Mouse (Mus musculus) megakaryocyte progenitor cell, adult 5-6 weeks (primary cell): ENCODE measurements at regions not wholly inside any gene's neighbourhood (a gene's known extent, or its start where the extent isn't known, plus 50 kb on each side); places are given as distances from the start of the nearest gene placed in this dataset.
A peak's percentile ranks its signal among the peaks of the same experiment; 100 is the strongest.

Source experiments
- ATAC-seq: replicated peaks from 2 replicates; pipeline ENCODE4 v1.8.0; 2016; ENCODE audit warnings: mild to moderate bottlenecking, moderate TSS enrichment, inconsistent platforms; ENCODE audit not compliant: poor library complexity

DNA sequence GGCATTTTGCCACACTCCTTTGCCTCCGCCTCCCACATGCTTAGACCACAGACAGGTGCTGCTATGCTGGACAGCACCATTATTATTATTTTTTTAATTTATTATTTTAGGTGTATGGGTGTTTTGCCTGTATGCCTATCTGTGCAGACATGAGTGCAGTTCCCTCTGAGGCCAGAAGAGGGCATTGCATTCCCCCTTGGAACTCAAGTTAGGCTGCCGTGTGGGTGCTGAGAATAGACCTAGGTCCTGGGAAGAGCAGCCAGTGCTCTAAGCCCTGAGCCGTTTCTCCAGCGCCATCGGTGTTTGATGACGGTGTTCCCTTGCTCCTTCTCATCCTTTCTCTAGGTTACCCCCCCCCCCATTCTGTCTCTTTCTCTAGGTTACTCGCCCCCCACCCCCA lies 49.9 kb upstream of the Ucn3 start:
- 0 out of 2 replicates have a peak, but pooled peaks have one; percentile 29 for ATAC-seq
